Mouse (Mus musculus) forebrain, embryonic 10.5 days (tissue): ENCODE results near the gene Cyp1a2. TPM values are rescaled to one million over a fixed set of nuclear protein-coding genes. Genes with fewer than 3 reads are reported as not detected.
"Not testable (repeated sequence)": the region's sequence is repeated elsewhere in the genome, so short reads cannot be mapped to it uniquely, and the experiment has no call there.

Experiments used
- DNase-seq: peaks from one replicate; pipeline ENCODE4 v3.0.0-alpha.2; 2017; ENCODE audit warnings: low spot score; ENCODE audit errors: extremely low spot score
- H3K27ac ChIP-seq: fragments of 300-500 bp; sonication (generic); 2 replicates; pipeline ENCODE4 v1.5.1; 2016; ENCODE audit warnings: mild to moderate bottlenecking
- H3K27me3 ChIP-seq: fragments of 300-500 bp; sonication (generic); 2 replicates; pipeline ENCODE4 v1.6.1; 2016; ENCODE audit warnings: mild to moderate bottlenecking; ENCODE audit not compliant: poor library complexity, severe bottlenecking
- H3K36me3 ChIP-seq: fragments of 300-500 bp; sonication (generic); replicated peaks from 2 replicates; pipeline ENCODE4 v1.6.1; 2016; ENCODE audit warnings: mild to moderate bottlenecking, moderate library complexity
- H3K4me1 ChIP-seq: fragments of 300-500 bp; sonication (generic); 2 replicates; pipeline ENCODE4 v1.6.1; 2016
- H3K4me3 ChIP-seq: fragments of 300-500 bp; sonication (generic); 2 replicates; pipeline ENCODE4 v1.5.1; 2016; ENCODE audit warnings: mild to moderate bottlenecking, moderate library complexity
- H3K9me3 ChIP-seq: fragments of 300-500 bp; sonication (generic); 2 replicates; pipeline ENCODE4 v1.6.1; 2016; ENCODE audit warnings: mild to moderate bottlenecking, moderate library complexity
- WGBS: fragments of 180-500 bp; shearing (Covaris S2); methylation state at CpG from one replicate; pipeline ENCODE4 v1.1.7; 2016; 5-methylcytosine and 5-hydroxymethylcytosine counted together
- polyA plus RNA-seq: library from polyadenylated mRNA; unstranded; fragments of >200 nt; fragmentation: Nextera tagmentation; extraction: Ambion mirVana; gene quantifications from 2 replicates; pipeline ENCODE4 v1.2.1, GENCODE M21; 2016

The Cyp1a2 gene
- polyA plus RNA-seq = not detected in 2 replicates

DNA sequence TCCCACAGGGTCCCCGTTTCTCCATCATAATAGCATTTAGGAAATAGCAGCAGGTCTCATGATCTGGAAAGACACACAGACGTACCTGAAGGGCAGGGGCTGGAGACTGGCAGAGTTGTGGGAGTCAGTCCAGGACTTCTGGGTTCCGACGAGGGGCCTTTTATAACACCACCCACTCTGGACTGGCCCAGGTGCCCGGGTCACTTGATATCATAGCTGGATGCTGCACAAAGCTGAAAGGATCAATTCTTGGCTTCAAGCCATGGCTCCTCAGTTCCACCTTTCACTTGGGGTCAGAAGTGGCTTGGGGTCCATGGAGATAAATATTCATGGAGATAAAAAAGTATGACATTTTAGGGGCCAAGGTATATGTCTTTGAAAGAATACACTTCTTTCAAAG is at the start of gene Cyp1a2:
Cyp1a2 (minus strand) TSS at position 184 of the 400 bp plus-strand sequence.
- no peaks in the 10 kb centered on the region for H3K27me3 ChIP-seq
- H3K9me3 ChIP-seq = no peaks in the 10 kb centered on the region
- H3K27ac ChIP-seq = no peak within 1 kb of the TSS
- DNase-seq = no peak
- H3K36me3 ChIP-seq = no peaks in the 10 kb centered on the region
- H3K4me3 ChIP-seq = no peak within 1 kb of the TSS
- 80% methylated on average over 5 of the region's 5 CpGs for WGBS
- H3K4me1 ChIP-seq = no peaks in the 10 kb centered on the region

- H3K27ac ChIP-seq = no peak overlapping the region
- no peaks in the 10 kb centered on the region for H3K27me3 ChIP-seq
- WGBS = 94% methylated on average over 1 of the region's 1 CpGs
- no peak overlapping the region for H3K4me3 ChIP-seq
- no peaks in the 10 kb centered on the region for H3K4me1 ChIP-seq
- no peak for DNase-seq
- H3K36me3 ChIP-seq = peaks cover 76% of the 10 kb centered on the region
- H3K9me3 ChIP-seq = no peaks in the 10 kb centered on the region
Observed at GRCm38 (mm10) chr9:57728312-57728711, 44.8 kb upstream of the Cyp1a2 start.

DNA sequence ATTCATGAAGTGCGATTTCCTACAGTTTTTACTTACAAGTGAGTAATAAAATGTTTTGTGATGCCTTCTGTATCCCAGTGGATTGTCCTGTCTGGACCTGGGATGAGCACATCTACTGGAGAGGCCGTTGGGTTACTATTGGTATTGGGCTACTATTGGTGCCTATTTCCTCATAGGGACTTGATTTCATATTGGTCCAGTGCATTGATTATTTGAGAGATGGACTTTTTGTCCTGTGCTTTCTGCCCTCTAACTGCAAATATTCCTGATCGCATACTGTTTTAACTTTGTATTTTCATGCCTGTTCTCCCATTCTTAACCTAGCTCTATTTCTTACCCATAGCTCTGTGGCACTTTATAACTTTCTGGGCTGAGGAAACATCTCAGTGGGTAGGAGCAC is 41.2 kb upstream of the Cyp1a2 start:
- H3K9me3 ChIP-seq = no peaks in the 10 kb centered on the region
- H3K27ac ChIP-seq = no peak overlapping the region
- H3K4me3 ChIP-seq = no peak overlapping the region
- H3K36me3 ChIP-seq = peaks cover 83% of the 10 kb centered on the region
- 93% methylated on average over 3 of the region's 3 CpGs for WGBS
- H3K4me1 ChIP-seq = no peaks in the 10 kb centered on the region
- H3K27me3 ChIP-seq = no peaks in the 10 kb centered on the region
- no peak for DNase-seq

DNA sequence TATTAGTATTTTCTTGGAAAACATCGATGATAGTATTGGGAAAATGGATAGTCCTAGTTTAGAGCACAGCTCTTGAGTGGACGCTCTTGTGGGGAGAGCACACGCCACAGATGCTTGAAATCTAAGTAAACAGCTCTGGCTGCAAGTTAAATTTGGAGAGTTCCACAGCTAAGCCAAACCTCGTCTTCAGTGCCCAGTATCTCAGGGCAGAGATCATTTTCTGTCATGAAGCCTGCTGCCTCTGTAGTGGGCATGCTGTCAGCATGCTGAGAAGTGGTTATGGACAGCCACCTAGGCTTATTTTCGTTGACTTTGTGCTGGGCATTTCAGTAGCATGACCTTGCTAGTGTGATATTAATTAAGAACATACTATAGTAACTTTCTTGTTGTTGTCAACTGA is 40.3 kb upstream of the Cyp1a2 start:
- no peak for DNase-seq
- Histone ChIP-seq H3K9me3 (no peaks in the 10 kb centered on the region), H3K4me1 (no peaks in the 10 kb centered on the region), H3K27me3 (no peaks in the 10 kb centered on the region), H3K27ac (no peak overlapping the region), H3K36me3 (peaks cover 83% of the 10 kb centered on the region), H3K4me3 (no peak overlapping the region)
- 92% methylated on average over 5 of the region's 5 CpGs for WGBS

DNA sequence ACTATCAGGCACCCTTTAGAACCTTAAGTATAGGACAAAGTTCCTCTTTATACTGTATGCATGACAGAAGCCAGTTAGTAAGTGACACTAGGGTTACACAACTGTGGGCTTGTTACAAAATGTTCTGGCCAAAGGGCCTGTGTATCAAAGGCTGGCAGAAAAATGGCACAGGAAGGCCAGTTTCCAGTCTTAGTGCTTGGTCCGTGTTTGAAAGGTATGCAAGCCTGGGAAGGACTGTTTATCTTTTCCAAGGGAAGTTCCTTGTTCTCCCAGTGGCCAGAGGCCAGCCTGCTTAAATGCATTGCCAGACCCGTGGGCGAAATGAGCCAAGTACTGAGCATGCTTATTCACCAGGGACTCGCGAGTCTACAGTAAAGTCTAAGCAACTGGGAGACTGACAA is 39.8 kb upstream of the Cyp1a2 start:
- Histone ChIP-seq H3K9me3 (no peaks in the 10 kb centered on the region), H3K4me3 (no peak overlapping the region), H3K27me3 (no peaks in the 10 kb centered on the region), H3K36me3 (peaks cover 84% of the 10 kb centered on the region), H3K27ac (no peak overlapping the region), H3K4me1 (no peaks in the 10 kb centered on the region)
- WGBS = 86% methylated on average over 5 of the region's 5 CpGs
- no peak for DNase-seq

GRCm38 (mm10) chr9:57722371-57722770 is 38.9 kb upstream of the Cyp1a2 start:
- H3K27ac ChIP-seq = no peak overlapping the region
- peaks cover 84% of the 10 kb centered on the region for H3K36me3 ChIP-seq
- DNase-seq = no peak
- no peaks in the 10 kb centered on the region for H3K9me3 ChIP-seq
- 90% methylated on average over 1 of the region's 1 CpGs for WGBS
- H3K27me3 ChIP-seq = no peaks in the 10 kb centered on the region
- H3K4me3 ChIP-seq = no peak overlapping the region
- no peaks in the 10 kb centered on the region for H3K4me1 ChIP-seq

DNA sequence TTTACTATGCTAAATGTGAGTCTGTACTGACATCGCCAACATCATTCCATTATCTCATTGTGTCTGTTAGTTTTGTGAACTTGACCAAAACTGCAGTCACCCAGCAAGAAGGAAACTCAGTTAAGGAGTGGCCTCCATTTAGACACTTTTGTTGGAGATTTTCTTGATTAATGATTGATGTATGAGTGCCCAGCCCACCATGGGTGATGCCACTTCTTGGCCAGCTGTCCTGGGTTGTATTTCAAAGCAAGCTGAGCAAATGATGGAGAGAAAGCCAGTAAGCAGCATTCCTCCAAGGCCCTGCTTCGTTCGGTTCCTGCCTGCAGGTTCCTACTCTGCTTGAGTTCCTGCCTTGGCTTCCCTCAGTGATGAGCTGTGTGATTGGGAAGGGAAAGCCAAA is 37.2 kb upstream of the Cyp1a2 start:
- H3K36me3 ChIP-seq = peaks cover 83% of the 10 kb centered on the region
- no peak overlapping the region for H3K4me3 ChIP-seq
- no peak for DNase-seq
- no peaks in the 10 kb centered on the region for H3K27me3 ChIP-seq
- no peaks in the 10 kb centered on the region for H3K9me3 ChIP-seq
- WGBS = 93% methylated on average over 3 of the region's 3 CpGs
- no peak overlapping the region for H3K27ac ChIP-seq
- H3K4me1 ChIP-seq = no peaks in the 10 kb centered on the region

GRCm38 (mm10) chr9:57718408-57718807 is 34.9 kb upstream of the Cyp1a2 start:
- H3K9me3 ChIP-seq = no peaks in the 10 kb centered on the region
- H3K27me3 ChIP-seq = no peaks in the 10 kb centered on the region
- no peaks in the 10 kb centered on the region for H3K4me1 ChIP-seq
- no peak overlapping the region for H3K4me3 ChIP-seq
- H3K36me3 ChIP-seq = peaks cover 97% of the 10 kb centered on the region
- 95% methylated on average over 7 of the region's 7 CpGs for WGBS
- no peak for DNase-seq
- no peak overlapping the region for H3K27ac ChIP-seq

DNA sequence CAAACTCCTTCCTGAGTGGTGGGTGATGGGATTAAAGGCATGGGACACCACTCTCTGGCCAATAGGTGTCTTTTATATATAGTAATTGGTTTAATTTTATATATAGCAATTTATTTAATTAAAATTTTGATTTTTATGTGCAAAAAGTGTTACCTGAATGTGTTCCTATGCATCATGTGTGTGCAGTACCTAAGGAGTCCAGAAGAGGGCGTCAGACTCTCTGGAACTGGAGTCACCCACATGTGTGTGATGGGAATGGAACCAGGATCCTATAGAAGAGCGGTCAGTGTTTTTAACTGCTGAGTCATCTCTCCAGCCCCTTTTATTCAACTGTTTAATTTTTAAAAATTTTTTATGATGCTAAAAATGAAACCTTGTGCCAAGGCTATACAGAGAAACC is 28.7 kb upstream of the Cyp1a2 start:
- Histone ChIP-seq H3K4me3 (no peak overlapping the region), H3K27me3 (no peaks in the 10 kb centered on the region), H3K9me3 (no peaks in the 10 kb centered on the region; the same call in 1 of the 2 replicates), H3K27ac (no peak overlapping the region), H3K36me3 (peaks cover 63% of the 10 kb centered on the region), H3K4me1 (peaks cover 18% of the 10 kb centered on the region)
- 72% methylated on average over 2 of the region's 2 CpGs for WGBS
- DNase-seq = no peak

DNA sequence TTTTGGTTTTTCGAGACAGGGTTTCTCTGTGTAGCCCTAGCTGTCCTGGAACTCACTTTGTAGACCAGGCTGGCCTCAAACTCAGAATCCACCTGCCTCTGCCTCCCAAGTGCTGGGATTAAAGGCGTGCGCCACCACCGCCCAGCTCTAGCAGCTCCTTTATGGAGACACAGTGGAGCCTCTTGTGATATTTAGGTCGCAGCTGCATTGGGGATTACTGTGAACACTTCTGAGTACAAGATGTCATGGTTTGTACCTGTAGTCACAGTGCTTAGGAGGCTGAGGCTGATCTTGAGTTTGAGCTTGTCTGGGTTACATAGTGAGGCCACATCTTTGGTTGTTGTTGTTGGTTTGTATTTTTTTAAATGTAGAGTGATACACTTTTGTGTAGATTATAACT is 26.7 kb upstream of the Cyp1a2 start:
- H3K36me3 ChIP-seq = peaks cover 44% of the 10 kb centered on the region
- WGBS = 95% methylated on average over 5 of the region's 5 CpGs
- not testable (repeated sequence) for H3K4me3 ChIP-seq, H3K9me3 ChIP-seq, H3K27ac ChIP-seq, DNase-seq, H3K27me3 ChIP-seq
- H3K4me1 ChIP-seq = peaks cover 18% of the 10 kb centered on the region

DNA sequence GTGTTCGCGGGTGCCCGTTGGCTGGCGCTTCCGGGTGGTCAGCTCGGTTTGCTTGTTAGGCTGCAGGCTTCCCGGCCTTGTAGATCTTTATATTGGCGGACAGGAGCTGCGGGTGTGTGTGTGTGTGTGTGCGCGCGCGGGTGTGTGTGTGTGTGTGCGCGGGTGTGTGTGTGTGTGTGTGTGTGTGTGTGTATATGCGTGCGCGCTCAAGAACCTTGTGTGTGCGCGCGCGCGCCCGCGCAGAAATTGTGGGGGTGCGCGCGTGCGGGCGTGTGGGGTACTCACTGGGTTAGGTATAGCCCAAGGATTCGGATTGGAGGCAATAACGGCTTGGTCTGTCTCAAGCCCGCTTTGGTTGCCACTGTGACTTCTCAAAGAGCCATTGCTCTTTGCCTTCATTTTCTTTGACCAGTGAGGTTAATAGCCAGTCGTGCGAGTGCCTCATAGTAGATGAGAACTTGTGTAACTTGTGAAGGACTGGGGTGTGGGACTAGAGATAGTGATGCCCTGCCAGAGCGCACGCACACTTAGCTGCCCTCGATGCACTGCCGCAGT is 25.3 kb upstream of the Cyp1a2 start:
- H3K27me3 ChIP-seq = no peaks in the 10 kb centered on the region
- H3K4me3 ChIP-seq = peak overlapping the region; percentile 98
- no peaks in the 10 kb centered on the region; the same call in 1 of the 2 replicates for H3K9me3 ChIP-seq
- 6% methylated on average over 39 of the region's 39 CpGs for WGBS
- peaks cover 18% of the 10 kb centered on the region for H3K4me1 ChIP-seq
- H3K36me3 ChIP-seq = peaks cover 29% of the 10 kb centered on the region
- peak overlapping the region; percentile 93 for H3K27ac ChIP-seq
- DNase-seq = peak; percentile 22

GRCm38 (mm10) chr9:57708068-57708719 is 24.7 kb upstream of the Cyp1a2 start, which contains the start of gene Edc3:
Edc3 (plus strand) TSS chr9:57708540.
- WGBS = under 1% methylated on average over 23 of the region's 23 CpGs
- peaks cover 18% of the 10 kb centered on the region for H3K4me1 ChIP-seq
- H3K27ac ChIP-seq = peak within 1 kb of the TSS; percentile 93
- H3K27me3 ChIP-seq = no peaks in the 10 kb centered on the region
- H3K36me3 ChIP-seq = peaks cover 23% of the 10 kb centered on the region
- peak within 1 kb of the TSS; percentile 98 for H3K4me3 ChIP-seq
- DNase-seq = peak; percentile 95
- no peaks in the 10 kb centered on the region; the same call in 1 of the 2 replicates for H3K9me3 ChIP-seq

GRCm38 (mm10) chr9:57706496-57706895 is 23.0 kb upstream of the Cyp1a2 start:
- Histone ChIP-seq H3K27me3 (no peaks in the 10 kb centered on the region), H3K27ac (no peak overlapping the region), H3K36me3 (peaks cover 6% of the 10 kb centered on the region; the same call in 1 of the 2 replicates), H3K4me1 (peaks cover 18% of the 10 kb centered on the region), H3K9me3 (no peaks in the 10 kb centered on the region; the same call in 1 of the 2 replicates), H3K4me3 (no peak overlapping the region)
- 91% methylated on average over 3 of the region's 3 CpGs for WGBS
- DNase-seq = no peak
